Mouse (Mus musculus) adrenal gland, postnatal 10 days (tissue): ENCODE results near the gene Mgea5. TPM values are rescaled to one million over a fixed set of nuclear protein-coding genes. Genes with fewer than 3 reads are reported as not detected.

ENCODE experiments used
- DNase-seq: peaks from one replicate; pipeline ENCODE4 v3.0.0; 2021; ENCODE audit warnings: mixed read lengths
- total RNA-seq, 2 experiments: library from RNA; stranded (reverse); gene quantifications; 2 replicates each; pipeline ENCODE4 v1.2.3; 2021

The Mgea5 gene
- total RNA-seq, 2 experiments from 2014 or later, result 54.7 to 69.3 TPM

GRCm38 (mm10) chr19:45748206-45748605, 35.4 kb downstream of the Mgea5 start:
- DNase-seq, result no peak

GRCm38 (mm10) chr19:45747028-45747867, 36.4 kb downstream of the Mgea5 start:
- peak; percentile 91 for DNase-seq

- DNase-seq, result peak; percentile 82
These were observed 37.2 kb downstream of the Mgea5 start for GRCm38 (mm10) chr19:45746153-45747020.

GRCm38 (mm10) chr19:45745344-45746152, 38.1 kb downstream of the Mgea5 start:
- DNase-seq, result no peak

DNA sequence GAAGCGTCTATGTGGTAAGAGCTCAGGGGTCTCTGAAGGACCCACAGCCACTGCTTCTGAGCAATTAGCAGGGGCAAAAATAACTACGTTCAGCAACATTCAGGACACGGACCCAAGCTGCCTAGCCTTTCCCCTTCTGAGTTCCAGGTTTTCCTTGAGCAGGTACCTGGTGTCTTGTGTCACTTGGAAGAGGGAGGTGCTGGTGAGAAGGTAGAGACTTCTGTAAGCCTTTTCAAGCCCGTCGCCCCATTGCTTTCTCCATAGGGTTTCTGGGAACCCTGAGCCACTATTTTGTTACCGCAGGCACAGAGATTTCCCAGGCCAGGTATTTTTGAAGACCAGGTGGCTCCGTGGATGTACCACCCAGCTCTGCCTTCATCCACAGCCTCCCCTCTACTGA, 40.0 kb downstream of the Mgea5 start:
- DNase-seq, result no peak

DNA sequence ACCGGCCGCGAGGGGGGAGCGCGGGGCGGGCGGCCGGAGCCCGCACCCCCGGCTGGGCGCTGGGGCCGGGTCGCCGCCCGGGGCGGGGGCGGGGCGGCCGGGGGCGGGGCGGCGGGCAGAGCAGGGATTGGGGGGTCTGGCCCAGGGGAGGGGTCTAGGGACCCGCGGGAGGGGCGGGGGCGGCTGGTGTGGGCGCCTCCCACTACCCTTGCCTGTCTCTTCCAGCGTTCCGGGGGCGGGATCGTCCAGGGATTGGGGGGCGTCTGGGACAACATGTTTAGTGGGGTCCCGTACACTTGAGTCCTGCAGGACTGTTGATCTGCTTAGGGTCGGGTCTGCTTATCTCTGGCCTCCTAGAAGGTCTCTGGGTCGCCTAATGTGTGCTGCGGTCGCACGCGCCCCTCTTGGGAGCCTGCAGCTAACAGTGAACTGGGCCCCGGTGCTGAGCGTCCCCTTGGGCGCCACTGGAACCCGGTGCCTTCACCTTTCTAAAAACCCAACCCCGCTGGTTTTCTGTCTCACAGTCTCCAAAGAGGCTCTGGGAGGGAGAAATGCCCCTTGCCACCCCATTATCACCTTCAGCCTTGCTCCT, 40.6 kb downstream of the Mgea5 start:
- no peak for DNase-seq

DNA sequence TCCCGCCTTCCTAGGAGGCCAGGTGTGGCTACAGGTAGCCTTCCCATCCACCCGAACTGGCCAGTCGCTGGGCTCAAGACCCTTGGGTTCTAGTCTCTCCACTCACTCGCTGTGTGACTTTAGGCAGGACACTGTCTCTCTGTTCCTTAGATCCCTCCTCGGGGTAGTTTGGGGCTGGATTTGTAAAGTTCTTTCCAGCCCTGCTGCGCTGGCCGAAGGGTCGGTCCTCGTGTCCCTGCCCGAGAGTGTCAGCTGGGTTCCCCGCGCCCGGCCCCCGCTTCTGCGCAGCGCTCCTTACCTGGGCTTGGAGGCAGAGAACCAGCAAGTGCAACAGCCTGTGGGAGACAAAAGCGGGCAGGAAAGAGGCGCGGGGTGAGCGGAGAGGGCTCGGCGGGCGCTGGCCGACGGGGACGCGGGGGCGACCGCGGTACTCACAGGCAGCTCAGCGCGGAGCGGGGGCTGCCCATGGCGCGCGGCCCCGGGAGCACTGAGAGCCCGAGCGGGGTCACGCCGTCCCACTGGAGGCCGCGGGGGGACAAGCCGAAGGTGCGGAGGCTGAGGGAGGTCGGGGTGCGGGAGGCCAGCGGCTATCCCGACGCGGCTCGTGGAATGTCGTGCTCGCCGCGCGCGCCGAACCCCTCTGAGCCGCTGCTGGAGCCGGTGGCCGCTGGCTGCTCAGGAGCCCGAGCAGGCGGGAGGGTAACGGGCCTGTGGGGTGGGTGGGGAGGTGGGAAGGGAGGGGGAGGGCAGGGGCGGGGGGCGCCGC, 41.2 kb downstream of the Mgea5 start, which contains the start of gene Fgf8:
Fgf8 (minus strand) TSS at position 698 of the 766 bp plus-strand sequence.
- peak; percentile 30 for DNase-seq

DNA sequence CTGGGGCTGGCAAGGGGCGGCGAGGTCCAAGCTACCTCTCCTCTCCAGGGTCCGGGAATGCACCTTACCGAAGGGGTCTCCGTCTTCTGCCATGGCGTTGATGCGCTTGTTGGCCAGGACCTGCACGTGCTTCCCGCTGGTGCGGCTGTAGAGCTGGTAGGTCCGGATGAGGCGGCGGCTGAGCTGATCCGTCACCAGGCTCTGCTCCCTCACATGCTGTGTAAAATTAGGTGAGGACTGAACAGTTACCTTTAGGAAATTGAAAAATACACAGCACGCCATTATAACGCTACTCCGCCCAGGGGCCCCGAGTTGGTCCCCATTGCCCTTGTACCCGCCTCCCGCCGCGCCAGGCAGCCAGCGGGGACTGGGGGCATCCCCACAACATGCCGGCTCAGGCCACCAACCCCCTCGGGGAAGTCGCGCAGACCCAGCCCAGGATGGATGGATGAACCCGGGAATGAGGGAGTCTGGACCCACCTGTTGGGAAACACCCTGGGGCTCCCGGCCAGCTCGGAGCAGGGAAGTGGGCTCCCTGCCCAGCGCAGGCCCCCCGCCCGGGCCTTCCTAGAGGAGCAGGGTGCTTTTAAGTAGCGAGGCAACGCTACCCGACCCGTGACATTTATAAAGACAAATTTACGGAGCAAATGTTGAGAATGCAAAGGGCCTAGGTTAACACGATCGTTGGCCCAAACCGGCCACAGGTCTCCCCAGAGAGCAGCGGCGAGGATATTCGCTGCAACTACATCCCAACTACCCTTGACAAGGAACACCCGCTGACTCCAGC, 42.0 kb downstream of the Mgea5 start:
- DNase-seq, result no peak

DNA sequence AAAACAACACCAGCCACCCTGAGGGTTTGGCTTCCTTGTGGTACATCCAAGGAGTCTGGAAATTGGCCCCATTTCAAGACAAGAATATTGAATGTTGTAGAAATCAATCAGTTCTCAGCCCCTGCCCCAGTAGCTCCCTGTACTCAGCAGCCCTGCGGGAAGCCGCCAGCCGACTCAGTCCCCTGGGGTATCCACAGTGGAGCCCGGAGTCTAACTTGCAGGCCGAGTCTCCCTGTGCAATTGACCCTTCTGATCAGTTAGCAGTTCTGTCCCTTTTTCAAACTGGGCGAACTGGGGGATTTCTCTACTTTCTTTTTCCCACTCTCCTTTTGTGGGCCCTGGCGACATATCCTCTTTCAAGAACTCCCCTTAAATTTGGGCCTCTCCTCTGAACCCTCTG, 42.8 kb downstream of the Mgea5 start:
- no peak for DNase-seq

- DNase-seq, result no peak
These were observed 43.4 kb downstream of the Mgea5 start for GRCm38 (mm10) chr19:45740233-45740632.

DNA sequence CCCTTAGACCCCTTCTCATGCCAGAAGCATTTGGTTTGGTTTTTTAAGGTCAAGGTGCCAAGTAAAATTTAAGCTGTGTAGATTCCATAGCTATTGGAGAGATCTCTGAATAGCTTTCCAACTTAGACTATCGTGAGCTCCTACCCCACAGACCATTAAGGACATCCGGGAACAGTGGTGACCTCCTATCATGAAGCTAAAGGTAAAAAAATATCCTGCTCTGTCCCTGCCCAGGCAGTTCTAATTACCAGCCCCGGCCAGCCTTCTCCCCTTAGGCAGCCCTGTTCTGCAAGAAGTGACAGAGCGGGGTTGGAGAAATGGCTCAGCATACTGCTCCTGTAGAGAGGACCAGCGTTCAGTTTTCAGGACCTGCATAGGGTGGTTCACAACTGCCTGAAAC, 45.1 kb downstream of the Mgea5 start:
- DNase-seq, result no peak

- DNase-seq, result no peak
These were observed 45.7 kb downstream of the Mgea5 start for GRCm38 (mm10) chr19:45737846-45738484.

- no peak for DNase-seq
These were observed 46.3 kb downstream of the Mgea5 start for GRCm38 (mm10) chr19:45737208-45737845.

DNA sequence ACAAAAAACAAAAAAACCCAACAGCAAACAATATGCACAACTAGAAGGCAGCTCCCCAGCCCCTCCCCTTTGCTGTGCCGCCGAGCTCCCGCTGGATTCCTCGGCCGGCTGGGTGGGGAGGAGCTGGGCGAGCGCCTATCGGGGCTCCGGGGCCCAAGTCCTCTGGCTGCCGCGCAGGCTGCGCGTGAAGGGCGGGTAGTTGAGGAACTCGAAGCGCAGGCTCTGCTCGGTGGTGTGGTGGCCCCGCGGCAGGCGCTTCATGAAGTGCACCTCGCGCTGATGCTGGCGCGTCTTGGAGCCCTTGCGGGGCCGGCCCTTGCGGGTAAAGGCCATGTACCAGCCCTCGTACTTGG, 46.8 kb downstream of the Mgea5 start:
- DNase-seq, result peak; percentile 69

DNA sequence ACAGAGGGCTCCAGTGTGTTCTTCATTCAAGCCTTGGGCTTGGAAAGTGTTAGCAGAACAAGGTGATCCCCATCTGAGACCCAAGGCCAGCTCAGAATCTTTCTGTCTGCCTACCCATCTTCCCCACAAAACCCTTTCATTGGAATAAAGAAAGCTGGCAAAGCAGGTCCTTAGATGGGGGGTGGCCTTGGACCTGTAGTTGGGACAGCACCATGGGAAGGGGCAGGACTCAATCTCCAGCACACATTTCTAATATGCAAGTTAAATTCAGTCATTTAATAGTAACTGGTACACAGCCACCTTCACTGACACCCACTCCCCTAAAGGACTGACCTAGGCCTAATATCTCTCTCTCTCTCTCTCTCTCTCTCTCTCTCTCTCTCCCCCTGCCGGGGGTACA, 47.4 kb downstream of the Mgea5 start:
- DNase-seq, result no peak

- no peak for DNase-seq
These were observed 48.9 kb downstream of the Mgea5 start for GRCm38 (mm10) chr19:45734762-45735161.

DNA sequence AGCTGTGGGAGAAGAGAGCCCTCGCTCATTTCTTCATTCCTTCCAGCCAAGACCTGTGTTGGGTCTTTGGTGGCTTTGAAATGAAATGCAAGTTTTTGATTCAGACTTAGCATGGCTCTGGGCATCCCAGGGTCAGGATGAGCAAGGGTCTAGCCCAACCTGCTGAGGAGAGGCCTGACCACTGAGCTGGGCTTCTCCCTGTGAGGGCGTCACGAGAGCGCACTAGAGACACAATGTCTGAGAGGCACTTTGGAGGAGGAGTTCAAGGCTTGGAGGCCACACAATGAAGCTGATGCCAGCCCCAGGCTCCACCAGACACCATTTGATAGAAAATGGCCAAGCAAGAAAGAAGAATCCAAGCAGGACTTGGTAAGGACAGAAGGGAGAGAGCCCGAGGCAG, 49.4 kb downstream of the Mgea5 start:
- no peak for DNase-seq

DNA sequence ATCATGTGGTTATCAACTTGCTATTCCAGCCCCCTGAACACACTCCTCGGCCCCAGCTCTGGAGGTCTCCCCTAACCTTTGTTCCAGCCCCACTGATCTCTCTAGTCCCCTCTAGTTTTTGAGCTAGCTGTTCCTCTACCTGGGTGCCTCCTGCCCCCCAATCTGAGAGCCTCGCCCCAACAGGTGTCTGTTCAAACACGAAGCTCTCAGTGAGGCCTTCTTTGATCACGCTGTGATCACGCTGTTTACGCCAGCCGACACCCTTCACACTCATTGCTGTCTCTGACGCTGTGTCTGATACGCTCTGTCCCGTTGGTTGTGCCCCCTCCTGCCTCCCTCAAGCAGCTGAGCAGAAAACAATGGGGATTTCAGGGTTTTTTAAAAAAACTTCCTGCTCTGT, 50.1 kb downstream of the Mgea5 start:
- DNase-seq, result no peak

DNA sequence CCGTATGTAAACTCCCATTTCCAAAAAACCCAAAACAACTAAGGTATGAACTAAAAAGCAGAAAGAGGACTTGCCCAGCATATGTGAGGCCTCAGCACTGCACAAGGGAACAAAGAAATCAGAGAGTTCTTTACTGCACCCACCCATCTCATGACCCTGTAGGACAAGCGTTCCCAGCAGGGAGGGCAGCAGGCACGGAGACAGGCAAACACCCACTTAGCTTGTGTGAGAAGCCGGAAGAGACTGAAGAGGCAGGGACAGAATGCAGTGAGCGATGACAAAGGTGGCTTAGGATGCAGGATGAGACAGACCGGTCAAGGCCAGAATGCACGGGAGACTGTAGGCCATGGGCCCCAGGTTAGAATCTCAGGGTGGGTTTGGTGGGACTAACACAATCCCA, 52.0 kb downstream of the Mgea5 start:
- no peak for DNase-seq
